Mouse (Mus musculus): ENCODE measurements around the gene Ccnd3. TPM values are rescaled to one million over a fixed set of nuclear protein-coding genes. Genes with fewer than 3 reads are reported as not detected.
"Not testable (repeated sequence)": the region's sequence is repeated elsewhere in the genome, so short reads cannot be mapped to it uniquely, and the experiment has no call there.

The Ccnd3 gene
- polyA plus RNA-seq, 1 experiment from 2014 or later, result 74.3 TPM

GRCm38 (mm10) chr17:47593854-47594182 is 89.0 kb downstream of the Ccnd3 start:
- peak overlapping the region; percentile 85 for H3K9ac ChIP-seq
- ATAC-seq (ENCODE audit: low FRiP score), result peak; percentile 14; the same call in 1 of the 2 replicates
- H3K4me3 ChIP-seq, result peak overlapping the region; percentile 73
- H3K4me2 ChIP-seq, result peak overlapping the region; percentile 98
- 0% methylated on average over 13 of the region's 13 CpGs for WGBS
- peaks cover 53% of the 10 kb centered on the region for H3K4me1 ChIP-seq (replicated peaks)
- 0 out of 2 replicates have a peak, but pooled peaks cover 6% of the 10 kb centered on the region for H3K27me3 ChIP-seq
- H3K36me3 ChIP-seq, result peaks cover 4% of the 10 kb centered on the region; the same call in 1 of the 2 replicates
- no peaks in the 10 kb centered on the region for H3K9me3 ChIP-seq
- H3K27ac ChIP-seq, result peak overlapping the region; percentile 88

- H3K4me2 ChIP-seq, result peak overlapping the region; percentile 98
- peak overlapping the region; percentile 73 for H3K4me3 ChIP-seq
- peak overlapping the region; percentile 85 for H3K9ac ChIP-seq
- no peak for ATAC-seq (ENCODE audit: low FRiP score)
- peak overlapping the region; percentile 88 for H3K27ac ChIP-seq
- no peaks in the 10 kb centered on the region for H3K9me3 ChIP-seq
- peaks cover 9% of the 10 kb centered on the region for H3K36me3 ChIP-seq
- under 1% methylated on average over 35 of the region's 43 CpGs for WGBS
- peaks cover 53% of the 10 kb centered on the region for H3K4me1 ChIP-seq (replicated peaks)
- H3K27me3 ChIP-seq, result 0 out of 2 replicates have a peak, but pooled peaks cover 6% of the 10 kb centered on the region
These were observed 89.5 kb downstream of the Ccnd3 start for GRCm38 (mm10) chr17:47594183-47594968.

GRCm38 (mm10) chr17:47594969-47595247 is 90.1 kb downstream of the Ccnd3 start:
- peak overlapping the region; percentile 73 for H3K4me3 ChIP-seq
- no peak for ATAC-seq (ENCODE audit: low FRiP score)
- H3K4me1 ChIP-seq (replicated peaks), result peaks cover 53% of the 10 kb centered on the region
- 4% methylated on average over 6 of the region's 9 CpGs for WGBS
- H3K9ac ChIP-seq, result peak overlapping the region; percentile 85
- H3K27ac ChIP-seq, result peak overlapping the region; percentile 88
- H3K27me3 ChIP-seq, result 0 out of 2 replicates have a peak, but pooled peaks cover 6% of the 10 kb centered on the region
- no peaks in the 10 kb centered on the region for H3K9me3 ChIP-seq
- peaks cover 15% of the 10 kb centered on the region for H3K36me3 ChIP-seq
- peak overlapping the region; percentile 98 for H3K4me2 ChIP-seq

GRCm38 (mm10) chr17:47595248-47596161 is 90.7 kb downstream of the Ccnd3 start:
- Histone ChIP-seq H3K27ac (peak overlapping the region; percentile 88), H3K4me1 (replicated peaks) (peaks cover 53% of the 10 kb centered on the region), H3K36me3 (peaks cover 20% of the 10 kb centered on the region), H3K9ac (peak overlapping the region; percentile 85), H3K4me3 (peak overlapping the region; percentile 73), H3K27me3 (0 out of 2 replicates have a peak, but pooled peaks cover 6% of the 10 kb centered on the region), H3K4me2 (peak overlapping the region; percentile 98), H3K9me3 (no peaks in the 10 kb centered on the region)
- peak; percentile 16; the same call in 1 of the 2 replicates for ATAC-seq (ENCODE audit: low FRiP score)
- under 1% methylated on average over 19 of the region's 21 CpGs for WGBS

- WGBS, result 29% methylated on average over 6 of the region's 6 CpGs
- H3K9me3 ChIP-seq, result no peaks in the 10 kb centered on the region
- peak overlapping the region; percentile 73 for H3K4me3 ChIP-seq
- peak overlapping the region; percentile 88 for H3K27ac ChIP-seq
- H3K27me3 ChIP-seq, result 0 out of 2 replicates have a peak, but pooled peaks cover 6% of the 10 kb centered on the region
- peak overlapping the region; percentile 85 for H3K9ac ChIP-seq
- no peak for ATAC-seq (ENCODE audit: low FRiP score)
- peaks cover 28% of the 10 kb centered on the region for H3K36me3 ChIP-seq
- H3K4me2 ChIP-seq, result peak overlapping the region; percentile 98
- peaks cover 53% of the 10 kb centered on the region for H3K4me1 ChIP-seq (replicated peaks)
These were observed 91.4 kb downstream of the Ccnd3 start for GRCm38 (mm10) chr17:47596162-47596838.

GRCm38 (mm10) chr17:47596839-47597164 is 92.0 kb downstream of the Ccnd3 start:
- 0 out of 2 replicates have a peak, but pooled peaks cover 4% of the 10 kb centered on the region for H3K27me3 ChIP-seq
- H3K9me3 ChIP-seq, result no peaks in the 10 kb centered on the region
- no peak for ATAC-seq (ENCODE audit: low FRiP score)
- H3K4me2 ChIP-seq, result peak overlapping the region; percentile 98
- H3K27ac ChIP-seq, result peak overlapping the region; percentile 88
- H3K9ac ChIP-seq, result peak overlapping the region; percentile 85; the same call in 1 of the 2 replicates
- peaks cover 53% of the 10 kb centered on the region for H3K4me1 ChIP-seq (replicated peaks)
- WGBS, result 75% methylated on average over 5 of the region's 5 CpGs
- H3K36me3 ChIP-seq, result peaks cover 33% of the 10 kb centered on the region
- peak overlapping the region; percentile 73; the same call in 1 of the 2 replicates for H3K4me3 ChIP-seq

GRCm38 (mm10) chr17:47597261-47597660 is 92.4 kb downstream of the Ccnd3 start:
- 79% methylated on average over 13 of the region's 13 CpGs for WGBS
- Histone ChIP-seq H3K4me1 (replicated peaks) (peaks cover 53% of the 10 kb centered on the region), H3K9me3 (no peaks in the 10 kb centered on the region), H3K9ac (peak overlapping the region; percentile 49), H3K27ac (no peak overlapping the region), H3K36me3 (peaks cover 38% of the 10 kb centered on the region), H3K4me2 (no peak overlapping the region), H3K4me3 (no peak overlapping the region), H3K27me3 (0 out of 2 replicates have a peak, but pooled peaks cover 4% of the 10 kb centered on the region)
- ATAC-seq (ENCODE audit: low FRiP score), result no peak

GRCm38 (mm10) chr17:47597838-47598579 is 93.2 kb downstream of the Ccnd3 start:
- Histone ChIP-seq H3K4me2 (no peak overlapping the region), H3K9me3 (no peaks in the 10 kb centered on the region), H3K36me3 (peaks cover 45% of the 10 kb centered on the region), H3K4me1 (replicated peaks) (peaks cover 48% of the 10 kb centered on the region), H3K4me3 (no peak overlapping the region), H3K9ac (0 out of 2 replicates have a peak overlapping the region, but pooled peaks have one; percentile 46), H3K27me3 (0 out of 2 replicates have a peak, but pooled peaks cover 4% of the 10 kb centered on the region), H3K27ac (no peak overlapping the region)
- WGBS, result 33% methylated on average over 10 of the region's 10 CpGs
- ATAC-seq (ENCODE audit: low FRiP score), result no peak

- H3K27ac ChIP-seq; ATAC-seq (ENCODE audit: low FRiP score); H3K4me3 ChIP-seq; H3K9me3 ChIP-seq; H3K4me2 ChIP-seq; H3K27me3 ChIP-seq; H3K9ac ChIP-seq: not testable (repeated sequence)
- 87% methylated on average over 10 of the region's 10 CpGs for WGBS
- Histone ChIP-seq H3K36me3 (peaks cover 50% of the 10 kb centered on the region), H3K4me1 (replicated peaks) (peaks cover 45% of the 10 kb centered on the region)
These were observed 93.9 kb downstream of the Ccnd3 start for GRCm38 (mm10) chr17:47598580-47599304.

GRCm38 (mm10) chr17:47599511-47600297 is 94.9 kb downstream of the Ccnd3 start:
- H3K4me2 ChIP-seq, result no peak overlapping the region
- no peak overlapping the region for H3K4me3 ChIP-seq
- H3K9ac ChIP-seq, result no peak overlapping the region
- 81% methylated on average over 11 of the region's 11 CpGs for WGBS
- no peak for ATAC-seq (ENCODE audit: low FRiP score)
- H3K27me3 ChIP-seq, result 0 out of 2 replicates have a peak, but pooled peaks cover 4% of the 10 kb centered on the region
- peaks cover 35% of the 10 kb centered on the region for H3K4me1 ChIP-seq (replicated peaks)
- no peaks in the 10 kb centered on the region for H3K9me3 ChIP-seq
- no peak overlapping the region for H3K27ac ChIP-seq
- H3K36me3 ChIP-seq, result peaks cover 60% of the 10 kb centered on the region
